Mouse (Mus musculus): ENCODE measurements at regions not wholly inside any gene's neighbourhood (a gene's known extent, or its start where the extent isn't known, plus 50 kb on each side); places are given as distances from the start of the nearest gene placed in this dataset.

DNA sequence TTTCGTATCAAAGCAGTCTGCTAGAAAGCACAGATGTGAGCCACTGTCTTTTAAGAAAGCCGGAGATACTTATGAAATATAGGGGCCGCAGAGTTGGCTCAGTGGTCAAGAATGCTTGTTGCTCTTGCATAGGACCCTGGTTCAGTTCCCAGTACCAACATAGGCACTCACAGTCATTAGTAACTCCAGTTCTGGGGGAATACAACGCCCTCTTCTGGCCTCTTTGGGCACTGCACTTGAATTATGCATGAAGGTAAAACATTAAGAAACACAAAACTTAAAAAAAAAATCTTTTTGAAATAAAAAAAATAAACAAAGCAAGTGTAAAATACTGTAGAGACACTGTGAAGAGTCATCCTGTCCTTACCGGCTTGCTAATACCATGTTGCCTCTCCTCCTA lies 94.7 kb upstream of the Irf2bp2 start:
- no peak for TF ChIP-seq CTCF (IDR thresholded peaks at IDR 0.05; ENCODE audit: borderline replicate concordance, insufficient read depth, low read length)
- no peak for TF ChIP-seq POLR2A (IDR thresholded peaks at IDR 0.05; ENCODE audit: low read depth, low read length)

Data from embryonic fibroblast, embryonic 13.5 days (primary cell).